Mouse (Mus musculus) liver, adult 2 months (tissue): ENCODE results near the gene Spag16.

ENCODE experiments used
- CTCF ChIP-seq: fragments of 200-500 bp; IDR thresholded peaks from 2 replicates; pipeline ENCODE4 v1.5.1; 2011; ENCODE audit warnings: low read depth, low read length, control low read depth
- POLR2A ChIP-seq: fragments of 200-500 bp; IDR thresholded peaks from 2 replicates; pipeline ENCODE4 v1.6.1; 2011; ENCODE audit warnings: low read length, control low read depth; ENCODE audit not compliant: insufficient read depth; ENCODE audit errors: extremely low read depth

- TF ChIP-seq POLR2A: no peak
- no peak for TF ChIP-seq CTCF
Observed at GRCm38 (mm10) chr1:69828872-69829479, 2.2 kb downstream of the Spag16 start.
